Mouse (Mus musculus) midbrain, postnatal 0 days (tissue): ENCODE measurements around the gene Arl16. TPM values are rescaled to one million over a fixed set of nuclear protein-coding genes. Genes with fewer than 3 reads are reported as not detected.

Source experiments
- ATAC-seq: fragments of 200-750 bp; cut with Nextera tagmentation; 2 replicates; pipeline ENCODE4 v1.8.0; 2017; ENCODE audit warnings: moderate number of reproducible peaks, mild to moderate bottlenecking, moderate TSS enrichment, moderate library complexity; ENCODE audit not compliant: low FRiP score
- DNase-seq: peaks from one replicate; pipeline ENCODE4 v3.0.0-alpha.2; 2015; ENCODE audit warnings: low spot score
- H3K27ac ChIP-seq: fragments of 300-500 bp; sonication (generic); 2 replicates; pipeline ENCODE4 v1.5.1; 2014; ENCODE audit warnings: low read depth, mild to moderate bottlenecking, low read length, mixed read lengths
- H3K27me3 ChIP-seq: fragments of 300-500 bp; sonication (generic); 2 replicates; pipeline ENCODE4 v1.6.1; 2014; ENCODE audit warnings: low read length, control low read depth, mixed read lengths; ENCODE audit not compliant: insufficient read depth
- H3K36me3 ChIP-seq: fragments of 300-500 bp; sonication (generic); 2 replicates; pipeline ENCODE4 v1.6.1; 2014; ENCODE audit warnings: low read length, control low read depth, mixed read lengths; ENCODE audit not compliant: insufficient read depth
- H3K4me1 ChIP-seq: fragments of 300-500 bp; sonication (generic); 2 replicates; pipeline ENCODE4 v1.6.1; 2014; ENCODE audit warnings: mild to moderate bottlenecking, control low read depth, antibody characterized with exemption, low read length, mixed read lengths; ENCODE audit not compliant: insufficient read depth
- H3K4me2 ChIP-seq: fragments of 300-500 bp; sonication (generic); 2 replicates; pipeline ENCODE4 v1.6.1; 2014; ENCODE audit warnings: low read depth, mild to moderate bottlenecking, low read length, mixed read lengths; ENCODE audit not compliant: poor library complexity, severe bottlenecking
- H3K4me3 ChIP-seq: fragments of 300-500 bp; sonication (generic); 2 replicates; pipeline ENCODE4 v1.5.1; 2014; ENCODE audit warnings: low read depth, mild to moderate bottlenecking, low read length, moderate library complexity
- H3K9ac ChIP-seq: fragments of 300-500 bp; sonication (generic); replicated peaks from 2 replicates; pipeline ENCODE4 v1.6.1; 2014; ENCODE audit warnings: mild to moderate bottlenecking, low read length, moderate library complexity, mixed read lengths; ENCODE audit not compliant: poor library complexity, severe bottlenecking
- H3K9me3 ChIP-seq: fragments of 300-500 bp; sonication (generic); 2 replicates; pipeline ENCODE4 v1.6.1; 2016; ENCODE audit warnings: low read length, control low read depth
- CTCF ChIP-seq: IDR thresholded peaks from 2 replicates; pipeline ENCODE4 v1.5.1; 2016; ENCODE audit warnings: antibody characterized with exemption, mild to moderate bottlenecking
- WGBS: fragments of 180-500 bp; shearing (Covaris S2); extraction: QIAGEN DNeasy Blood & Tissue Kit; methylation state at CpG from one replicate; pipeline ENCODE4 v1.1.7; 2014; 5-methylcytosine and 5-hydroxymethylcytosine counted together
- polyA plus RNA-seq: library from polyadenylated mRNA; unstranded; fragments of >200 nt; fragmentation: Nextera tagmentation; extraction: Ambion mirVana; gene quantifications from 2 replicates; pipeline ENCODE4 v1.2.1, GENCODE M21; 2015
- total RNA-seq: library from RNA; depleted of rRNA; stranded (reverse); fragments of >200 nt; gene quantifications from 2 replicates; pipeline ENCODE4 v1.2.3, GENCODE M21; 2014

Arl16 gene
- total and polyA plus RNA-seq, 2 experiments from 2014 or later, result 65.7 to 72.6 TPM

DNA sequence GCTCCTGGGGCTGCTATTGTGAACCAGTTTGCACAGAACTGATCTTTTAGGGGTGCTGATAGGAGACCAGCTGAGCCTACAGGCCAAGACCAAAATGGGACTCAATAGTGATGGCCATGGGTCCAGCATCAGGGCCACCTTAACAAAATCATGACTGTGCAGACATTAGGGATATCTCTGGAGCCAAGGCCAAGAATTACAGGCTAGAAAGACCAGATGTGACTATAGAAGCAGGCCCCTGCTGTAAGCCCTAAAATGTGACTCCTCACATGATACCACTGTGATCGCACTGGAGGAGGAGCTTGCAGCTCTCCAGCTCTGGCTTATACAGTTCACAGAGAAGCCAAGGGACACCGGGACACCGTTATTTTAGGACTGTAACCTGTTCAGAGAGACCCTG, 25.1 kb downstream of the Arl16 start, which contains the start of gene Tspan10:
Gene Tspan10 (plus strand): TSS at position 301 of the 400 bp plus-strand sequence.
- 90% methylated on average over 3 of the region's 3 CpGs for WGBS
- TF ChIP-seq CTCF, result no peak

DNA sequence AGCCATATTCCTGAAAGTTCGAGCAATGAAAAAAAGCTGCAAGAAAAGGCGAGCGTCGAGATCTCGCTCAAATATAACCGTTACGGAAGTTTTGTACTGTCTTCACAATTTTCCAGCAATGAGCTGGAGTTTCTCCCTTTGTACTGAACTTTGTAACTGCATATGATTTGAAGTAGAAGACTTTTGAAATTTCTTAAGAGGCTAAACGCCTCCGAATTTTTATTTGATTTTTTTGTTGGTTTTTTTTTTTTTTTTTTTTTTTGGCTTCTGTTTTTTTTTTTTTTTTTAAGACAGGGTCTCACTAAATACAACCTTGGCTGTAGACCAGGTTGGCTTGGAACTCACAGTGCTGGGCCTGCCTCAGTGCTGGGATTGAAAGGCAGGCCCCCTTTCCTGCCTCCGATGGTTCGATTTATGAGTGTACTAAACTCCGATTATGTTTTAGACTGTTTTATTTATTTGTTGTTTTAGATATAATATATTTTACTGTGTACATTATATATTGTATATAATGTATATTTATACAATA, 29.5 kb downstream of the Arl16 start:
- no peak for TF ChIP-seq CTCF
- Histone ChIP-seq H3K27ac (no peak overlapping the region), H3K9me3 (no peaks in the 10 kb centered on the region), H3K4me2 (peak overlapping the region; percentile 79), H3K4me1 (peaks cover 11% of the 10 kb centered on the region), H3K9ac (no peak overlapping the region), H3K27me3 (no peaks in the 10 kb centered on the region), H3K4me3 (peak overlapping the region; percentile 80), H3K36me3 (peaks cover 15% of the 10 kb centered on the region)
- peak; percentile 14 for DNase-seq
- 29% methylated on average over 12 of the region's 12 CpGs for WGBS
- ATAC-seq, result no peak

More for the DNA sequence above, 25.1 kb downstream of the Arl16 start, which contains the start of gene Tspan10:
- DNase-seq, result no peak
- Histone ChIP-seq H3K27me3 (no peaks in the 10 kb centered on the region), H3K4me3 (no peak within 1 kb of the TSS), H3K9me3 (no peaks in the 10 kb centered on the region), H3K27ac (no peak within 1 kb of the TSS), H3K36me3 (no peaks in the 10 kb centered on the region), H3K4me1 (no peaks in the 10 kb centered on the region), H3K4me2 (no peak within 1 kb of the TSS), H3K9ac (no peak within 1 kb of the TSS)
- ATAC-seq, result no peak

DNA sequence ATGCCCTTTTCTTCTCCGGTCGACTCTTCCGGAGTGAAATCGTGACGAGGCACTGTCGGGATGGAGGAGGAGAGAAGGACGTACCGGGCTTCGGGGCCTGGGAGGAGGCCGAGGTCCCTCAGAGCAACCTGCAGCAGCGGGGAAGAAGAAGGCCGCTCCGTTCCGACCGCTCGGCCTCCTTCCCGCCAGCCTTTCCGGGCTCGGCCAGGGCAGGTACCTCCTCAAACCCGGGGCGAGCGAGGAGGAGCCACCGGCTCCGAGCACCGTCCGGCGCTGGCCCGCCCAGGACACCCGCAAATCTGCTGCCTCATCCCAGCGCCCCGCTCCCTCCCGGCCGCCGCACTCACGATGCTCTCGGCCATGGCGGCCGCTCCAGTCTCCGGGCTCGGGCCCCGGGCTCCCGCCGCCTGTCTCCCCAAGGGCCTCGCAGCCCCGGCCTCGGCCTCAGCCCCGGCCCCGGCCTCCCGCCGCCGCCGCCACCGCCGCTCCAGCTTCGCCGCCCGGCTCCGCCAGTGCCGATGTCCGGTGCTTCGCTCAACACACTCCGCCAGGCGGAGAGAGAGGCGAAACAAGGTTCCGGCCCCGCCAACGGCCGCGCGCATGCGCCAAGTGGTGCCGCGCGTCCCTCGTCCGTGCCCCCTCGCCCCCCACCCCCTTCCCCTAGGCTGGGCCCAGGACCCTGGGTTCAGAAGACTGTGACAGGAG, 30.1 kb downstream of the Arl16 start, which contains the start of gene Nploc4:
Gene Nploc4 (minus strand): TSS at position 557 of the 705 bp plus-strand sequence.
- peak within 1 kb of the TSS; percentile 79 for H3K9ac ChIP-seq
- peak within 1 kb of the TSS; percentile 80 for H3K4me3 ChIP-seq
- peak; percentile 82 for ATAC-seq
- H3K36me3 ChIP-seq, result peaks cover 21% of the 10 kb centered on the region
- peak; percentile 90 for DNase-seq
- H3K4me2 ChIP-seq, result peak within 1 kb of the TSS; percentile 79
- WGBS, result 0% methylated on average over 49 of the region's 77 CpGs
- H3K27me3 ChIP-seq, result no peaks in the 10 kb centered on the region
- H3K9me3 ChIP-seq, result no peaks in the 10 kb centered on the region
- TF ChIP-seq CTCF, result no peak; the same call in 1 of the 2 replicates
- H3K4me1 ChIP-seq, result peaks cover 11% of the 10 kb centered on the region
- H3K27ac ChIP-seq, result peak within 1 kb of the TSS; percentile 68

DNA sequence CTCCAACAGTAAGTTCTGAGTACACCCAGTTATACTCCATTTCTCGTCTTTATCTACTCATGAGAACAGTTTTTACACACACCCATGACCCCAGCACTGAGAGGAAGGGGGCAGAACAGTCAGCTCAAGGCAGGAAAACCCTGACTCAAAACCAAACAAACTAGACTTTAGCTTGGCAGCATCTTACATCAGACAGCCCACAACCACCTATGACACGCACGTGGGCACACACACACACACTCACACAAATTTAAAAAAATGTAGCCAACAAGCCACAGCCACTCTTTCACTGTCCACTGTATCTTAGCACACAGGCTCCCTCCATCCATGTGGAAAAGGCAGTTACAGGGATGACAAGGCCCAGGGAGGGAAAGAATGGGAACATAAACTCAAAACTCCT, 40.7 kb downstream of the Arl16 start:
- ATAC-seq, result no peak
- TF ChIP-seq CTCF, result no peak
- H3K4me1 ChIP-seq, result no peaks in the 10 kb centered on the region
- H3K9me3 ChIP-seq, result no peaks in the 10 kb centered on the region
- DNase-seq, result no peak
- H3K4me2 ChIP-seq, result no peak overlapping the region
- no peak overlapping the region for H3K4me3 ChIP-seq
- H3K9ac ChIP-seq, result no peak overlapping the region
- no peak overlapping the region for H3K27ac ChIP-seq
- WGBS, result 88% methylated on average over 3 of the region's 3 CpGs
- H3K36me3 ChIP-seq, result peaks cover 53% of the 10 kb centered on the region
- H3K27me3 ChIP-seq, result no peaks in the 10 kb centered on the region

DNA sequence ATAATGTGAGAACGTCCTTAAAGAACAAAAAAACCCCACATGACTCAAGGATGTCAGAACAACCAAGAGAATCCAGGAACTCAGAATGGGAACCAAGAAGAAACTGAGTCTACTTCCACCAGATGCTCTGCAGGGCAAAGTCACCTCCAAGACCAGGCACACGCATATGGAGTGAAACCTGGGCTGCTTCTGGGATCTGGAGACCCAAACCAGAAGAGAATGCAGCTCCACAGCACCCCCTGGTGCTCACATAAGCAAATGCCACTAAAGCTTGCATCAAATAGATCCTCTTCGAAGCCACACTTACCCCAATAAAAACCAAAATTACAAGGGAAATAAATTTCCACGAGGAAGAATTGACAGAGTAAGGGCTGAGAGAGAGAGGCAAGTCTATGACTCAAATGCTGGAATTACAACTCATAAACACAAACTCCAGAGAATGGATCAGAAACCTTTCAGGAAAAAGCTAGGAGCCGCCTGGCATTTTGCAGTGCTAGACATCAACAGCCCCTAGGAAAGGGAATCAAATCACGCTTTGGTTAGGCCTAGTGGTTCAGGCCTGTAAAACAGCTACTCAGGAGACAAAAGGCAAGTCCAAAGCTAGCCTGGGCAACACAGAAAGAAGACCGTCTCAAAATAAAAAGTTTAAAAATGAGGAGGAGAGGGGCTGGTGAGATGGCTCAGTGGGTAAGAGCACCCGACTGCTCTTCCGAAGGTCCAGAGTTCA, 43.7 kb downstream of the Arl16 start:
- Histone ChIP-seq H3K9me3 (no peaks in the 10 kb centered on the region), H3K27me3 (no peaks in the 10 kb centered on the region), H3K4me3 (no peak overlapping the region), H3K4me2 (no peak overlapping the region), H3K4me1 (no peaks in the 10 kb centered on the region), H3K36me3 (peaks cover 67% of the 10 kb centered on the region), H3K27ac (no peak overlapping the region), H3K9ac (no peak overlapping the region)
- ATAC-seq (no peak), DNase-seq (peak; percentile 72)
- peak; percentile 78 for TF ChIP-seq CTCF
- 67% methylated on average over 9 of the region's 9 CpGs for WGBS
